Mouse (Mus musculus) retina, postnatal 1 day (tissue): ENCODE measurements around the gene Rimbp2.
"Not testable (repeated sequence)": the region's sequence is repeated elsewhere in the genome, so short reads cannot be mapped to it uniquely, and the experiment has no call there.

ENCODE experiments used
- DNase-seq: peaks from one replicate; pipeline ENCODE4 v3.0.0-alpha.2; 2012

Gene Rimbp2

DNA sequence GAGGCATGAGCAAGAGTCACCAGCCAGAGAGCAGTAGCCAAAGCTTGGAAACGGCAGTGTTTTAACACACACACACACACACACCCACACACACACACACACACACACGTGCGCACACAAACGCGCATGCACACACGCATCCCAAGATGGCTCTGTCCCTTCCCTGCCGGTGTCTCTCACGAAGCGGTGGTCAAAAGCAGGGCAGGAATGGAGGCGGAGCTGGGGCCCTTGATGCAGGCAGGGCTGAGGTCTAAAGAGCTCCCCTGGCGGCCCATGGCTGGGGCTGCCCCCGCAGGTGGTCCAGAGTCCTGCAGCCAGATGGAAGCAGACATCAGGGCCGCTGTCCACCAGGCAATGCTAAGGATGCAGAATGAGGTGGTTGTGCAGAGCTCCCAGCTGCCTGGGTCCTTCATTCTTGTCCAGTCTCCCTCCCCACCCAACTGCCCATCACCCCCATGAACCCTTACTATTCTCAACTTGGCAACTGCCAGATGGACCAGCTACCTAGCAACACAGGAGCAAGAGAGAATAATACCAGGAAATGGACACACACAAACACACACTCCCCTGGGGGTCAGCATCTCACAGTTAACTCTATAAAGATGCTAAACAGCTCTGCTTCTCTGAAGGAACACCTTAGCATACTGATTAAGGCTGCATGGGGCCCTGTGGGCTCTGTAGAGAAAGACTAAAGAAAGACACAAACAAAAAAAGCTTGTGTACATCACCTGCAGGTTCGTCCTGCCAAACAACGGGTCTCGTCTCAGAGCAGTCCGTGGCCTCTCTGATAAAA, at the start of gene Rimbp2:
TSS of gene Rimbp2 (minus strand) at position 209 of the 793 bp plus-strand sequence.
- peak; percentile 91 for DNase-seq

DNA sequence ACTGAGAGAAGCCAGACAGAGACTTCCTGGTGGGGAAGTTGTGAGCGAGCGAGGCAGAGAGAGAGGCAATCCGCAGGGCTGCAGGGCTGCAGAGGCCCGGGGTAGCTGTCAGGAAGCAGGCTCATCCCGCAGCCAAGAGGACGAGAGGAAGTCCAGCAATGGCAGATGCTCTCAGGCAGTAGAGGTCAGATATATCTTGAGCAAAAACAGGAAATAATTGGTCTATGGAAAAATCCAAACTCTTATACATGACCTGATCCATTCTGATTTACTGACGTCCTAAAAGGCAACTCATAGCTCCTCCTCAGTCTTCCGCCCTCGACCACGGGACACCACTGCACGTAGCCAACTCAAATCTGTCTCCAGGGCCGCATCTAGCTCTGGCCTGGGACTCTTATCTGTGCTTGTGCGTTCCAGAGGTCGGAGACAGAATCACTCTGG, 49.3 kb upstream of the Rimbp2 start:
- no peak for DNase-seq

DNA sequence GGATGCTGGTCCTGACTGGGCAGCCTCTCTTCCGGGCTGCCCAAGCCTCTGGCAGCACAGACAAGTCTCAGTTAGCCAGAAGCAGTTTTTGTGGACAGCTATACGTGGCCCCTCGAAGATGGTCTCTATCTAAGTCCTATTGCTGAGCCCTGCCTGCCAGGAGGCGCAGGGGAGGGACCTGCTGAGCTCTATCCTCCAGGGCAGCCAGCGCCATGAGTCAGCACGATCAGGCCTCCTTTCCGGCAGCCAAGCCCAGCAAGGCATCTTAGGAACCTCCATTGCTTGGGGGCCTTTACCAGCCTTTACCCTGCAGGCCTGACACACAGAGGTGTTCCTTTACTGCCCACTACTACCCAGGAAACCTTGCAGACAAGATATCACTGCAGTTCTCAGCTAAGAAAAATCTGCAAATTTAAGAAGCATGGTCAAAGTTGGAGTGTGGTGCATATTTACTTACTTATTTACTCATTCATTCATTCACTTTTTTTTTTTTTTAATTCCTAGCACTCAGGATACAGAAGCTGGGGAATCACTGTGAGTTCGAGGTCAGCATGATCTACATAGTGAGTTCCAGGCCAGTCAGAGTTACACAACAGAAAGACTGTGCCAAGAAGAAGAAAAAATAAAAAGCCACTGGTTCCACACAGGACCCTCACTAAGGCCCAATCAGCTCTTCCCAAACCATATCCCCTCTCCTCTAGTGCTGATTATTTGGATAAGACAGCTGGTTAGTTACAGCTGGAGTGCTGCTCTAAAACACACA, 47.6 kb upstream of the Rimbp2 start:
- no peak for DNase-seq

DNA sequence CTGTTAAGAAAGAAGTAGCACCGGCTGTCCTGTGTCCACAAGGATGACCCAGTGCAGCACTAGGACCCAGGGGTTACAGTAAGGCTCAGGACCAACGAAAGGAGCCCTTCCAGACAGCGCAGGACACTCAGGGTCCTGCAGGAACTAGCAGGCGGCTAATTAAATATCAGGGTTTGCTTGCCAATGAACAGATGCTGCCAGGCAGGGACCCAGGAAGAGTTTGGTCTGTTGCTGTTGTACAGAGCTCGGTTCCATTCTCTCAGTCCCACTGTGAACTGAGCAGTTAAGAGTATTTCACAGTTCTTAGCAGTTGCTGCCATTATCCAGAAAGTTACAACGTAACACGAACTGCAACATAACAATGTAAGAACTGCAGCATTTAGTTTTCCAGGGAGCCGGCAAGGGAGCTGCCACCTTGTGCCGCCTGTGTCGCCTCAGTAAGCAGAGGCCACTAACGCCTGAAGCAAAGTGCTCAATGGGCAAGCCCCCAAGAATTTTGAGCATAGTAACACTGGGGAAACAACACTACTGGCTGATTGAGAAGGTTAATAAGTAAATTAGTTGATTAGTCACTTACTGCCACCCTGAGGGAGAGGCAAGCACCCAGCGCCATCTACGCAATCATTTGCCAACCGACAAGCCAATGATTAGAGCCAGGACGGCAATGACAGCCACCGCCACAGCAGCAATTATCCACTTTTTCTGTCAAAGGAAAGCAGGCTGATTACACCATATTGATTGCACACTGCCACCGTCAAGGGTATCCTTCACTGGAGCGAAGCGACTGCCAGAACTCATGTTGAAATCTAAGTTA, 34.1 kb upstream of the Rimbp2 start:
- no peak for DNase-seq

DNA sequence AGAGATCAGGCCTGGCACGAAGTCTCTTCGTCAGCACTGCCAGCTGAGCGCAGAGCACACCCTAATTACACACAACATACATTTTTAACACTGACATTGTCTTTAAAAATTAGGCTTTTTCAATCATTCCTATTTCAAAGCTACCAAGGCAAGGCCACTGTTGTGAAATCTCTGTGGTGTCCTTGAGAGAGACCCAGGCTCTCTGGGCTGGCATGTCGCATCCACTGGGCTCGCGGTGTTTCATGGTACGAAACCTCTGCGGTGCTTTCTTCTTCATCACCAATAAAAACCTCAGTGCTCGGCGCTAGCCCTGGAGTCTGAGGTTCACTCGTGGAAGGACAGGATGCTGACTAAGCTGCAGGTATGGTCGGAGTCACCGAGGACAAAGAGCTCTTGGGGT, 32.7 kb upstream of the Rimbp2 start:
- no peak for DNase-seq

DNA sequence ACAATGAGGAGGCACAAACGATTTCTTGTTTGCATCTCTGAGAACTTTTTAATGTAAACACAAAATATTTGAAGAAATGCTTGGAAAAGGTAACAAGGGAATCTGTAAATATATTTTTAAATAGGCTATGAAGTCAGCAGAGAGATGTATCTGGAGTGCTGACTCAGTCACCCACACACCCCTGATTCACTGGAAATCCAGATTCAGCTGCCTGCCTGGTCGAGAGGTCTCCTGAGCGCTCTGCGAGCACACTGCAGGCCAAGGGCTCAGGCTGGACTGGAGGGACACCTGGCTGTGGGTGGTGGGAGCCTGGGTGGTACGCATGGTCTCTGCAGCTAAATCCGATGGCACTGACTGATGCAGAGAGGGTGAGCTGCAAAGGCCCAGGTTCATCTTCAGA, 31.2 kb upstream of the Rimbp2 start:
- no peak for DNase-seq

DNA sequence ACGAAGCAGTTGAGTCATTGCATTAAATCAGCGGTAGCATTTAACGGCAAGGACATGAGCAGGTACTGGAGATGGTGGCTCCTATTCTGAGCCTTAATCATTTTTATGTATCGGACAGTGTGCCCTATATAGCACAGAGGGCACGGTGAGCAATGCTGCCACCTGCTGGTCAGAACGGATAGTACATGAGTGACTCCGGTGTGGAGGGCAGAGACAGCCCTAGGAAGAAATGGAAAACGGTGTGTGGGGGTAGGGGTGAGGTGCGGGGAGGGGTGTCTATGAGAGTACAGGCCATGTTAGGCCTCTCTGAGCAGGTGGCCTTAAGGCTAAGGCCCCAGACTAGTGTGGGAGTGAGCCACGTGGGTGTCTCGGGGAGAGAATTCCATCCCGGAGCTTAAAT, 28.3 kb upstream of the Rimbp2 start:
- peak; percentile 81 for DNase-seq

DNA sequence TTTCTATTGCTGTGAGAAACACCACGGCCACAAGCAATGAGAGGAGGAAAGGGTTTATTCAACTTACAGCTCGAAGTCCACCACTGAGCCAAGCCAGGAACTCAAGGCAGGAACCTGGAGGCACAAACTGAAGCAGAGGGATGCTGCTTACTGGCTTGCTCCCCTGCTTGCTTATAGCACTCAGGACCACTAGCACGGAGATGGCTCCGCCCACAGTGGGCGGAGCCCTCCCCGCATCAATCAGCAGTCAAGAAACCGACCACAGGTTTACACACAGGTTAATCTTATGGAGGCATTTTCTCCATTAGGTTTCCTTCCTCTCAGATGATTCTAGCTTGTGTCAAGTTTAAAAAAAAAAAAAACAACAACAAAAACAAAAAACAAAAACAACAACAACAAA, 27.6 kb upstream of the Rimbp2 start:
- DNase-seq = no peak

DNA sequence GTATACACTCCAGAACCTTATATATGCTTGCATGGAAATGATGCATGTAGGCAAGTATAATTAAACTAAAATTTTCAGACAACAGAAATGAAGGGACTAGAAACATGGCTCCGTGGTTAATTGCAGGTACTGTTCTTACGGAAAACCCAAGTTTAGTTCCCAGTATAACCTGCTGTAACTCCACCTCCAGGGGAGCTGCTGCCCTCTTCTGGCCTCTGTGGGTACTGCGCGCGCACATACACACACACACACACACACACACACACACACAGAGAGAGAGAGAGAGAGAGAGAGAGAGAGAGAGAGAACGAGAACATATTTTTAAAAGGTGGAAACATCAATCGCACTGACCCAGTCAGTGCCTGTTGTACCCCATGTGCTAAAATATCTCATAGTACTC, 25.7 kb upstream of the Rimbp2 start:
- DNase-seq = no peak

DNA sequence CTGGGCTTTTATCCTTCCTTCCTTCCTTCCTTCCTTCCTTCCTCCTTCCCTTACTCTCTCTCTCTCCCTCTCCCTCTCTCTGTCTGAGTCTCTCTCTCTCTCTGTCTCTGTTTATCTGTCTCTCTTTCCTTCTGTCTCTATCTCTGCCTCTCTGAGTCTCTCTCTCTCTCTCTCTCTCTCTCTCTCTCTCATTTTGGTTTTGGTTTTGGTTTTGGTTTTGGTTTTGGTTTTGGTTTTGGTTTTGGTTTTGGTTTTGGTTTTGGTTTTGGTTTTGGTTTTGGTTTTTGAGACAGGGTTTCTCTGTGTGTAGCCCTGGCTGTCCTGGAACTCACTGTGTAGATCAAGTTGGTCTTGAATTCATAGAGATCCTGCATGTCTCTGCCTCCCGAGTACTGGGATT, 24.2 kb upstream of the Rimbp2 start:
- DNase-seq = not testable (repeated sequence)

DNA sequence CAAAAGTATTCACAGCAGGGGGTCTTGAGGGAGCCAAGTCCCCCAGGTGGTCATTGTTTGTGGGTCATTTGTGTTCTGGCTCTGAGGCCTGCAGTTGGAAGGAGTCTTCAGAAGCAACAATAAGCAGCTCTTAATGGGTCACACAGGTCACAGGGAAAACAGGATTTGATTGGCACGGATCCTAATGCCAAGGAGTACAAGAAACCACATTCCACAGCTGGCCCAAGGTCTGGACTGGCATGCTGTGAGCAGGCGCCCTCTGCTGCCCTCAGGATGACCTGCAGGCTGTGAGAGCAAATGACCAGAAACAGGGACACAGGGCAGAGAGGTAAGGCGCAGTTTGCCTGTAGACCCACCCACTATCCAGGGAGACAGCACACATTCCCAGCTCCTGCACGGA, 23.0 kb upstream of the Rimbp2 start:
- peak; percentile 89 for DNase-seq

DNA sequence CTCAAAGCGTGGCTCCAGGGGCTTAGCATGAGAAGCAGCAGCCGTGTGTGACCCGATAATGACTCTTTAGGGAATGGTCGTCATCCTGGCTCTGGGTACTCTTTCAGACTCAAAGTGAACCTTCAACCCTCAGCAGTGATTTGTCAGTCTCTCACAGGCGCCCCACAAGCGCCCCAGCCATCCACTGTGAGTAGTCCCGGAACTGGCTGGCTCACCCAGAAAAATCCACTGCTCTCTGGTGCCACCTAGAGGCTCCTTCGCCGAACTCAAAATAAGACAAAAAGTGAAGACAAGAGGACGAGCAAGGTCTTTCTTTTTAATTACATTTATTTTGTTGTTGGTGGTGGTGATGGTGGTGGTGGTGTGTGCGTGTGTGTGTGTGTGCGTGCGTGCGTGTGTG, 18.0 kb upstream of the Rimbp2 start:
- peak; percentile 86 for DNase-seq

DNA sequence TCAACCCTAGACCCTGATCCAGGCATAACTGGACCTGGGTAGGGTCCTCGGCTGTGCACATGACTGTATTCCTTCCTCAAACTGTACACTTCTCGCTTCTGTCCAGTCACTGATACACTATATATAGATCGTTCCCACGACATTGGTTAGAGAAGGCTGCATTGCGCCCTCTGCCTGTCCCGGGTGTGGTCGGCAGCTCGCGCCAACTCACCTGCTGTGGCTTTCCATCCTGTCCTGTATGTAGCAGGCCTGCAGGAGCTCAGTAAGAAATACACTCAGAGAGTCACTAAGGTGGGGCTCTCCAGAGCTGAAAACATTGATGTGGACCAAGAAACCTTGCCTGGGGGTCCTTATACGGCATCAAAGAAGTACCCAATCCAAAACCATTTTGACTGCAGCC, 17.6 kb upstream of the Rimbp2 start:
- no peak for DNase-seq

DNA sequence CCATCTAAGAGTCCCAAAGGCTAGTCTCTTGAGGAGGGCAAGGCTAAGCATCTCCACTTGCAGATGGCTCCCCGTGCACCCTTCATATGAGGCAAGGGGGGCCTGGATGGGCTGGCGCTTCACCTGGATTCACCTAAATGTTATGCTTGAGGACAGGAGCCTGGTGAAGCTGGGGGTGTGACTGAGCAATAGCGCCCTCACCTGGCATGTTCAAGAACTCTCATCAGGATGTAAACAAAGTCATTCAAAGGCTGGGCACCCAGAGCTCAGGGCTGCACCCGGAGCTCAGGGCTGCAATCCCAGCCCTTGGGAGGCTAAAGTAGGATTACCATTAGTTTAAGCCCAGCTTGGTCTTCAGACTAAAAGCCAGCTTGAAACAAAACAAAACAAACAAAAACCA, 11.1 kb upstream of the Rimbp2 start:
- no peak for DNase-seq

DNA sequence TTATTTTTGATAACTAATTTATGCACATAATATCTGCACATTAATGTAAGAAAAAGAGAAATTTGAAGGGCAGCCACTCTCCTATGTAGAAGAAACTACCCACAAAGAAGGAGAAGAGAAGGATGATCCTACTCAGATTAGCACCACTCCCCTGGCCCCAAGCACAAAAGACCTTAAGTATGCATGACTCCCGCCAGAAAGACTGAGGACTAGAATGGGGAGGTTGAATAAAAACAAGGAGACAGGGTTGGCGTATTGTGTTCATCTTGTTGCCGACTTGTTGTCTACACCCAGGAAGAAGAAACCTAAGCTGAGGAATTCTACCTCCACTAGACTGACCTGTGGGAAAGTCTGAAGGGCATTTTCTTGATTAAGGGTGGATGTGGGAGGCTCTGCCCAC, 5.6 kb upstream of the Rimbp2 start:
- DNase-seq = no peak

DNA sequence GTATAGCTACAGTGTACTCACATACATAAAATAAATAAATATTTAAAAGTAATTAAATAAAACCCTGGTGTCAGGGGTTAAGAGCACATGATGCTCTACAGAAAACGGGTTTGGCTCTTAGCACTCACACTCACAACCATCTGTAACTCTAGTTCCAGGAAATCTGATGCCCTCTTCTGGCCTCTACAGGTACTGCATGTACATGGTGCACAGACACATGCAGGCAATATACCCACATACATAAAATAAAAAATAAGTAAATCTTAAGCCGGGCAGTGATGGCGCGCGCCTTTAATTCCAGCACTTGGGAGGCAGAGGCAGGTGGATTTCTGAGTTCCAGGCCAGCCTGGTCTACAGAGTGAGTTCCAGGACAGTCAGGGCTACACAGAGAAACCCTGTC, 1.1 kb upstream of the Rimbp2 start:
- peak; percentile 55 for DNase-seq

DNA sequence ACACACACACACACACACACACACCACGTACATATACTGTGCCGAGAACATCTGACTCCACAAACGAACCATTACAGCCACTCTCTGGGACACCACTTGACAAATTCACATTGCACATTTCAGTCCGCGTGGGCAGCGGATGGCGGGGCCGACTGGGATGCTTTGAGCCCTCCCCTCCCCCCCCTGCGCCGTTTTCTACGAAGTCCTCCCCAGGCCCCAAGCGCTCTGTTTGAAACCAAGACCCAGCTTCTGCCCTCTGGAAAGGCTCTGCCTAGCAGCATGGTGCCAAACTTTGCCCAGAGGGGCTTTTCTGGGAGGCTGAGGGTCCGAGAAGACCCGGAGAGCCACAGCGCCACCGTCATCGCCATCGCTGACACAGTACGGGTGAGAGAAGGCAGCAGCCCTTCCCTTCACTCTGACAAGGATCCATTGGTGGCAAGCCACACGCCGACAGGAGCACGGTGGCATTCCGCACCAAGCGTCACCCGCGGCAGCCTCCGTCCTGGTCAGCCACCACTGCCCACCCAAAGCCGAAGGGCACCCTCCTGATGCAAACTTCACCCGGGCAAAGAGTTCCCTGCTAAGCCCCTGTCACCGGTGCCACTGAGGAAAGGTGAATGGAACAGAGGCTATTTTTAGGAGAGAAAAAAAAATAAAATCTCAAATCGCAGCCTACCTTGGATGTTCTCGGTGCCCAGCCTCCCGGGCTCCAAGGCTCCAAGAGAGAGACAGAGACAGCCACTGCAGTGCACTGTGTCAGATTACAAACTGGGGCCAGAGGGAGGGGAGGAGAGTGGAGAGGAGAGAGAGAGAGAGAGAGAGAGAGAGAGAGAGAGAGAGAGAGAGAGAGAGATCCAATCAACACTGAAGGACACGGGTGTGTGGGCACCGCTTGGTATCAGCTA, 743 bp downstream of the Rimbp2 start:
- DNase-seq = peak; percentile 69

DNA sequence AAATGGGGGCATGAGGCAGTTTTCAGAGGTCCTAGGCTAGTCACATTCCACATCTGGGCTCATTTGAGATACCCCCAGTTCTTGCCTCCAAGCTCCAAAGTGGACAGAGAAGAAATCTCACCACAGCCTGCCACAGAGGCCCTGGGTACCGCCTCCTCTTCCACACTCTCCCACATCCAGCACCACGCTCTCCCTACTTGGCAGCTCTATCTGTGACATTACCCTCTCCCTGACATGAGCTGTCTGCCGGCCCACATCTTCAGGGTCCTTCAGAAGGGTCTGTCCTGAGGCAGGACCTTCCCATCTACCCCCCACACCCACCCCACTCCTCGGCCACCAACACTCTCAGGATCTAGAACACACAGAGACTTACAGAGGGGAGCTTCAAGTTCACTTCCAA, 1.8 kb downstream of the Rimbp2 start:
- no peak for DNase-seq

DNA sequence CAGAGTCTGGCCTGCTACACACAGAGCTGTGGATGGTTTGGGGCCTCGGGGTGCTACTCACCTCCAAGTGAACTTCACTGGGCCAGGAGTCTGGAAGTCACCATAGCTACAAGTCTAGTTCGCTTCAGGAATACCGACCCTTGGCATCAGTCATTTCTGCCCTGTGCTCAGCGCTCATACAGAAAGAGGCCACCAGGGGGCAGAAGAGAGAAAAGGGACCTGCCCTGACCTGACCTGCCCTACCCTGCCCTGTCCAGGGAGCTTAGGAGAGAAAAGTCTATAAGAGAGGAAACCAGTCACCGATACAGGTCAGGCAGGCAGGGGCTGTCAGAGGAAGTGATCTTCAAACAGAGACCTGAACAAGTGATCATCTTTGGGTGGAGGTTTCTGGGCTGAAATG, 6.2 kb downstream of the Rimbp2 start:
- DNase-seq = peak; percentile 55

DNA sequence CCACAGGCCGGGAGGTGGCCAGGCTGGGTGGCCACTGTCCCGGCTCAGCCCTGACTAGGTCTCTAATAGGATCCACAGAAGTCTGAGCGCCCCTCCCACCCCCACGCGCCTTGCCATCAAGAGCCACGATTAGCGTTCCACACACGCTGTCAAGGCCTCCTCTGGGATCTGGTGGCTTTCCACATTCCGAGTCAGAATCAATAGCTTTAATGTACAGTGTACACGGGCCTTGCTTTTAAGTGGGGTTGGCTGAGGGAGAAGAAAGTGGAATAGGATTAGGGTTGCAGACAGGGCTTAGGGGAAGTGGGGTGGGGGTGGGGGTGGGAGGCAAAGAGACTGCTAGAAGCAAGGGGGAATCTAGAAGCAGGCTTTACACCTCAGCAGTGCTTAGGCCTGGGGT, 12.8 kb downstream of the Rimbp2 start:
- peak; percentile 32 for DNase-seq

DNA sequence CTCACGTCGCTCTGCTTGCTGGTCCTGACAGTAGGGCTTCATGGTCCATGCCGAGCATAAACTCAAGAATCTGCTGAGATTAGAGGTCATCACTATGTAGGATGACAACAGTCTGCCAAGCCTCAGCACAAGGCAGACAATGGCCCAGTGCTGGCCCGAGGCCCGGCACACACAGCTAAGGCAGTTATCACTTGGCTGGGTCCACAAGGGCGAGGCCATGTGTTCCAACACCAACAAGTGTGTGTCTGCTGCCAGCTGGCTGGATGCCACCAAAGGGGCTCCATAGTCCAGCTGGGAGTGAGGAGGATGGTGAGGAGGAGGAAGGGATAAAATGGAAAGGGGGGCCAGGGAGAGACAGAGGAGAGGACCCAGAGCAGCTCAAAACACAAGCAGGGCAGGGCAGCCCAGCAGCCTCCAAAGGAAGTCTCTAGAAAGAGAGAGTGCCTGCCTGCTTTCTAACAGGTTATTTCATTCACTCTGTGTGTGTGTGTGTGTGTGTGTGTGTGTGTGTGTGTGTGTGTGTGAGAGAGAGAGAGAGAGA, 17.9 kb downstream of the Rimbp2 start:
- peak; percentile 62 for DNase-seq

DNA sequence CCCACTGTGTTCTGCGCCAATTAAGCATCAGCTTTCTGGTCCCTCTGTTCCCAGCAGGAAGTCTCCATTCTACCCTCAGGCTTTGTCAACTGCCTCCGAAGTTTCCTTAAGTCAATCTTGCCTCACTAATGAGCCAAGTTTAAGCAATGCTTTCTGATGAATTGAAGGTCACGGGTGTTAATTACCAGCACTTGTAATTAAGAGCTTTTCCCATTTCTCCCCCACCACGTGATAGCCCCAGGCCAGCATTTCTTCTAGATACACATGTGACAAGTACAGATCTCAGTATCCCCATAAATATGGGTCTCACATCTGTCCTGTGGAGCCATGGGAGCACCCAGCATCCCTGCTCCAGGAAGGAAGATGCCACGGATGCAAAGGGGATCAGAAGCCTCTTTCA, 20.5 kb downstream of the Rimbp2 start:
- DNase-seq = peak; percentile 45
